Mouse (Mus musculus): ENCODE results near the gene T.
"Not testable (repeated sequence)": the region's sequence is repeated elsewhere in the genome, so short reads cannot be mapped to it uniquely, and the experiment has no call there.

T gene

DNA sequence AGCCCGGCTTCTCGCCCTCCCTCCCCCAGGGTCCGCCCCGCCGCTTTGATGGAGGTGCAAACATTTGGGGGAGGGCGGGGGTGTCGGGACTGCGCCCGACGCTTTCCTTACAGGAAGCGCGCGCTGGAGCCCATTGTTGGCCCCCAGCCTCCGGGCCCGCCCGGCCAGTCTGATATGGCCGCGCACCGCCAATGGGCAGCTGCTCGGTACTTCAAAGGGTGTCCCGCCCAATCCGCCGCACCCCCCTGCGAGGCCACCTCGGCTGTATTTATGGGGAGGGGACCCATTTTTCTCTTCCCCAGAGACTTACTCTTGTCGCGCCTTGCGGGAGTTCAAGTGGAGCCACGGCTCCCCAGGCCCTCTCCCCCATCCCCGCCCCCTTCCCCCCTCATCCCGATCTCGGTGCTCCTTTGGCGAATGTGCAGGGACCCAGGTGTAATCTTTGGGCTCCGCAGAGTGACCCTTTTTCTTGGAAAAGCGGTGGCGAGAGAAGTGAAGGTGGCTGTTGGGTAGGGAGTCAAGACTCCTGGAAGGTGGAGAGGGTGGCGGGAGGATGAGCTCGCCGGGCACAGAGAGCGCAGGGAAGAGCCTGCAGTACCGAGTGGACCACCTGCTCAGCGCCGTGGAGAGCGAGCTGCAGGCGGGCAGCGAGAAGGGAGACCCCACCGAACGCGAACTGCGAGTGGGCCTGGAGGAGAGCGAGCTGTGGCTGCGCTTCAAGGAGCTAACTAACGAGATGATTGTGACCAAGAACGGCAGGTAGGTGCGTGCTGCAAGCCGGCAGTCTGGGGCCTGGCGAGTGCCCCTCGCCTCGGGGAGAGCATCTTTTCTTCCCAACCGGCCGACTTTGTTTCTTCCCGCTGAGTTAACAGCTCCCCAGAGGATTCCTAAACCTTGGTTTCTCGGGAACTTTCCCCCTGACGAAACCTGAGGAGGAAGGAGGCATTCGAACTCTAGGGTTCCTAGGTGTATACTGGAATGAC is at the start of gene T:
T (plus strand) TSS at position 446 of the 983 bp plus-strand sequence.
- in situ Hi-C loops (cut with MseI, MboI) = no loop called here

DNA sequence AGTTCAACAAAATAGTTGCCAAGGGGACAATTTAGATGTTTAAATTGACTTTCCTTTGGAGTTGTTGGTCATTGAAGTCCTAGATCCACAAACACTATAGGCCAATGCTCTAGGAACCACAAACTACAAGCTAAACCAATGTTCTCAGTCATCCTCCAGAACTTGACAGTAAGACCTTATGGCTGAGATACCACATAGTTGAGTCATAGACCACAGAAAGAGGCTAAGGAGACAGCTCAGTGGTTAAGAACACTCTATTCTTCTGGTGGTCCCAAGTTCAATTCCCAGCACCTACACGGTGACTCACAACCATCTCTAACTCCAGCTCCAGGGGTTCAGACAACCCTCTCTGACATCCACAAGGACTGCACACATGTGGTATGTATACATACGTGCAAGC is 48.8 kb upstream of the T start:
- in situ Hi-C loops (cut with MseI, MboI) = loop anchor here in 1 of 2 experiments (5.0 kb wide), 1 partner anchor 37 kb away; no protein-coding TSS in a partner anchor

DNA sequence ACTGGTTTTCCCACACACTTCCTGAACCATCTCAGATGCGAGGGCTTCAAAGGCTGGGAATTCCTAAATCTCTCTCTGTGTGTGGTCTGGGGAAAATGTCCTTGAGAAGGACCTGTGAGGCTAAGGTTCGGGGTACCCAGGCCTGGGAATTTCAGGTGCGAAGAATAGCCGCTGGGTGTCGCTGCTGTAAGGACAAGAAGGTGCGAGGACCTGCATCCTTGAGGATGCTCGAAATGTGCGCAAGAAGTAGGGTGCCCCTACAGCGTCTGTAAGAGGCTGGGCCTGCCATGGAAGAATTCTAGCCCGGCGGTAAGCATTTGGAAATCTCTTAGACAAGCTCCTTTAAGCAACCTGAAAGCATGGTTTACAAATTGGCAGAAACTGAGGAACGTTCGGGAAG is 45.8 kb upstream of the T start:
- in situ Hi-C loops (cut with MseI, MboI) = loop anchor here in 1 of 2 experiments (5.0 kb wide), 1 partner anchor 34 kb away; no protein-coding TSS in a partner anchor

DNA sequence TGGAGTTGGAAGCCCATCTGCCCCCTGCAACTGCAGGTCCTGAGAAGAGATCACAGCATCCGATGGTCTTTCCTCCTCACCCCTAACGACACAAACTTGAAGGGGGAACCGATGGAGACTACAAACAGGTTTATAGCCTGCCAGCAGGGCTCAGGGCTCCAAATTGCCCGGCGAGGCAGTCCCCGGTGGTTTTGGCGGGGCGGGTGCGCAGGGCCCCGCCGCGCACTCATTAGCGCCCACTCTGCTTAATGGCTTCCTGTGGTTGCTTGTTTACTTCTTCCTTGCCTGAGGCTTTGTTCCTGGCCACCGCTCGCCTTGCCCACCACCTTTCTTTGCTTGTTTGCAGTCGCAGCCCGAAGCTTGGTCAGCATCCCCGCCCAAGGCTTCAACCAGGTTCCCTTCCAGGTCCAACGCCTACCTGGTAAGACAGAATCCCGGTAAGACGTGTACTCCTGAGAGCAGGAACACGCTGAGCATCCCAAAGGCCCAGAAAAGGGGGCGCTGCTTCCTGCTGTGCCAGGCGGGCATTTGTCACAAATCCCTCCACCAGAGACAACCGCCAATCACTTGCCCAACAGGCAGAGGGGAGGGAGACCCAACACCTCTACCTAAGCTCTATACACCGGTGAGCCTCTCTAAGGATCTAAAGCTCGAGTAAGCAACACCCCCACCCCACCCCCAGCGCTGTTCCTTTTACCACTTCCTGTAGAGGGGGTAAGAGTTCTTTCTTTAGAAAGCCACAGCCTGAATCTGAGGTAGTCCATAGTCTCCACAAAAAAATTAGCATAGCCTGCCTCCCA is 45.0 kb upstream of the T start:
- in situ Hi-C loops (cut with MseI, MboI) = loop anchor here in 1 of 2 experiments (5.0 kb wide), 1 partner anchor 33 kb away; no protein-coding TSS in a partner anchor

DNA sequence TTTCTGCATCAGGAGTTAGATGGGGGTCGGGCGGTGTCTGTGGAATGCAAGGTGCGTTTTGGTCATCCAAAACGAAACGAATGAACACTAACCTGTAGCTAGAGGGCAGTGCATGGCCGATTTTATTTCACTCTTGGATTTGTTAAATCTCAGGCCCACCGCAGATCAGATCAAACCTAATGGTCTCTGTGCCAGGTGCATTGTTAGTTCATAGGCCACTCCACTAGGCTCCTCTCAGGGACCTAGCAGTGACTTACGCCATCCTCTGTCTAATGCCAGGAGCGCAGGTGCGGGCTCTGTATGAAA is 44.5 kb upstream of the T start:
- in situ Hi-C loops (cut with MseI, MboI) = loop anchor here in 1 of 2 experiments (5.0 kb wide), 1 partner anchor 33 kb away; no protein-coding TSS in a partner anchor

DNA sequence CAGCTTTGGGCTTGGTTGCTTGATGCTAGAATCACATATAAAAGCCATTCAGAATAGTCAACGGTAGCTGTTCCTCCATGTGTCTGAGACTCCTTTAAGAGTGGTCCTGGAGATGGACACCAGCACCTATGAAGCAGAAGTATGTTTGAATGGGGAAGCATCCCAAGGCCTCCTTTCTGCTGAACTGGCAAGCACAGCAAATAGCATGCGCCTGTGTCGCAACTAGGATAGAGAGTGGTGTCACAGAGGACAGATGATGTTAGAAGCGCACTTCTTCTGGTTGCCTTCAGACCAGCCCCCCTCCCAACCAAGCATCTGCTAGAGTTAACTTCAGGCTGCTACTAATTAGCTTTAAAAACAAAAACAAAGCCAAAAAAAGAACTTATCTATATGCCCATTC is 43.7 kb upstream of the T start:
- in situ Hi-C loops (cut with MseI, MboI) = no loop called here

DNA sequence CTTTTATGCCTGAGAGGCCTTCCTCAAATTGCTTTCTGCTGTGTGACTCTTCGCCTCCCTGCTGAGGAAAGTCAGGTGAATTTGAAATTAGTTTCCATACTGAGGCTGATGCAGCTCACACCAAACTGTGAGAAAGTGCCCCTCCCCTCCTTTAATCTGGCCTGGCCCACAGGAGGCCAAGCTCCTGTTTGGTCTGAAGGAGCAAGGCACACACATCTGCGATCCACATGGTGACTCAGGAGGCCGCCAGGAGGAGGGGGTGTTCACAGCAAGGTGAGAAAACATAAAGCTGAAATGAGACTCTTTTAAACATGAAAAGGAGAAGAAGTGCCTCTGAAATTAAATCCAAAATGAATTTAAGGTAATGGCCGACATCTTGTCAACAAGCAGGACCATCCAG is 37.9 kb upstream of the T start:
- in situ Hi-C loops (cut with MseI, MboI) = no loop called here

DNA sequence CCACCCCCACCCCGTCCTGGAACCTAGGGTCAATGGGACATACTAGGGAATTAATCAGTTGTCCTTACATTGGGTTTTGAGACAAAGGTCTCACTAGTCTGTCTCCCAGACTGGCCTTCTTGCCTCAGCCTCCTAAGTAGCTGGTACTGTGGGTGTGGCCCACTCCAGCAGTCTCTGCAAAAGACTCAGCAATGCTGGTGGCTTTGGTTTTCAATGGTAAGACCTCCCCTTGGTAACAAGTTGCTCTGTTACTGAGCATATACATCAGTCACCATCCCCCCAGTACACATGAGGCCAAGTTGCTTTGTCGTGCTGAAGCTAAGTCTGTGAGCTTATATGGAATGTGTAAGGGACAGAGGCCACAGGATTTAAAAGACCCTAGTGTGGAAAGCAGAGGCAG is 36.3 kb upstream of the T start:
- in situ Hi-C loops (cut with MseI, MboI) = no loop called here

DNA sequence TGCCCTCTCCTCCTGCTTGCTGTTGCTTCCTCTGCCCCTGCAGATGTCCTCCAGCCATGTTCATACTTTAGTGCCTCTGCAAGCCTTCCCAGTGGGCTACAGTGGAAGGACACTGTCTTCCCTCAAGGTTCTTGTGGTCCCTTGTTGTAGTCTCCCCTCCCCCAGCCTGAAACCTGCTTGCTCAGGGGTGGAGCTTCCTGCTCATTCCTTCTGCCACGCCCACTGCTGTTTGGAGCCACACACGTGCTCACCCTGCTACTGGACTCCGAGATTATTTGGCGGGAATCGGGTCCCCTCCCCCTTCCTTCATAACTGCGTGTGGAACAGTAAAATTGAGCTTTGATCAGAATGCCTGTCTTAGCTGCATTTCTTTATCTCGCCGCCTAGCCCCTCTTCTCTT is 30.3 kb upstream of the T start:
- in situ Hi-C loops (cut with MseI, MboI) = not testable (repeated sequence)

DNA sequence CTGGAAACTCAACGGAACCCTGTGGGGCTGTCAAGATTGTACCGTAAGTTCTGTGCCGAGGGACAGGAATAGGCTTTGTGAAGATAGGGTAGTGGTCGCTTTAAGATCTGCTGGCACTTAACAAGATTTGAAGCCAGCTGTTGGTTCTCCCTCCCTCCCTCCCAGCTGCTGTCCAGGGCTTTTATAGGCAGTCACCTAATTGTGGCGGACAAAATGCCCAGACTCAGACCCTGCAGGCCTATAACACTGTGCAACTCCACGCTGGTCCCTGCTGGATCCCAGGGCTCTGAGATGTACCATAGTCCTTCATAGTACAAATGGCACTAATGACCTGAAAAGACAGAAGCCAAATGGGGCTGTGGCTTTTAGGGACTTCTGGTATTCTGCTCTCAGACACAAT is 27.9 kb upstream of the T start:
- in situ Hi-C loops (cut with MseI, MboI) = no loop called here

DNA sequence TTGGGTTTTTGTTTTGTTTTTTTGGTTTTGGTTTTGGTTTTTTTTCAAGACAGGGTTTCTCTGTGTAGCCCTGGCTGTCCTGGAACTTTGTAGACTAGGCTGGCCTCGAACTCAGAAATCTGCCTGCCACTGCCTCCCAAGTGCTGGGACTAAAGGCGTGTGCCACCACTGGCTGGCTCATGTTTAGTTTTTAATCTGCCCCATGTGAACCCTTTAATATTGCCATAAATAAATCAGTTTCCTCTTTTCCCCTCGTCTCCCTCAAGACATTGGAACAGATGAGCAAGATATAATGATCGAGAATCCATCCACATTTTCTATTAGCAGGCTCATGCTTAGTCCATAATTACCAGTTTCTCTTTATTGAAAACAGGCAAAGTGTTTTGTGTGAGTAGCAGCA is 26.2 kb upstream of the T start:
- in situ Hi-C loops (cut with MseI, MboI) = not testable (repeated sequence)

DNA sequence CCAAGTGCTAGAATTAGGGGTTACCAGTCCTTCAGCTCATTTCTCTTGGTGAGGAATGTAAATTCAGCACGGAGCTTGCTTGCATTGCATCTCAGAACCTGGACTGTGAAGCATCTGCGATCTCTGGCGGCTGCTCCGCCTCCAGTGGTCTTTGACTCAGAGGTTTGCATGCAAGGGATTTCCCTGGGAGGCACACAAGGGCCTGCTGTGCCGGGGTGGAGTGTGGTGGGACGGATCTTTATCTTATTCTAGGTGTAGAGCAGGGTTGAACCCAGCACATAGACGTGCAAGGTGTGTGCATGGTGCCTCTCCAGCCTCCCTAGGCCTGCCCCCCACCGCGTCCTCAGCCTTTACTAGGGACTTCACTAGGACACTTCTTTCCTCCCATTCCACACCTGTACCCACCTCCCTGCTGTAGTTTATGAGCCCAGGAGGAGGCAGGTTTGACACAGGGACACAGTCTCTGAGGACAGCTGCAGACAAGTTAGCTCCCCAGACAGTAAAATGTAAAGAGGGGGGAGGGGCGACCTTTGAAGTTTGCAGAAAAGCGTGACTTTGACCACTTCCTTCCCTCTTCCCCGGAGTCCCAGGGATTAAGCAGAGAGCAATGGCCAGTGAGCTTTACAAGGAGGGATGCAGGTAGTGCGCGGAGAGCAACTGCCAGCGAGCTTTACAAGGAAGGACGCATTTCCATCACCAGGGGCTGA is 25.5 kb upstream of the T start:
- in situ Hi-C loops (cut with MseI, MboI) = no loop called here

DNA sequence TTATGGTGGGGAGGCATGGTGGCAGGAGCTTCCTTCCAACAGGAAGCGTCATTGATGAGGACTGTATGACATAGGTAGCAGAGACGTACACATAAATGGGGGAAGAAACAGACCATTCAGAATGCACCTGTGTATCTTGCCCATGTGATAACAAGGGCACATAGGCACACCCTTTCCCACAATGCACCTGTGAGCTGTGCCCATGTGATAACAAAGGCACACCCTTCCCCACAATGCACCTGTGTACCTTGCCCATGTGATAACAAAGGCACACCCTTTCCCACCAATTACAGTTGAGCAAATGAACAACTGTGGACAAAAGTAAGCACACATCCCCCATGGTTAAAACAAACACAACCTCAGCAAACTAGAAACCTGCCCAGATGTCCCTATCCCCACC is 23.9 kb upstream of the T start:
- in situ Hi-C loops (cut with MseI, MboI) = no loop called here

DNA sequence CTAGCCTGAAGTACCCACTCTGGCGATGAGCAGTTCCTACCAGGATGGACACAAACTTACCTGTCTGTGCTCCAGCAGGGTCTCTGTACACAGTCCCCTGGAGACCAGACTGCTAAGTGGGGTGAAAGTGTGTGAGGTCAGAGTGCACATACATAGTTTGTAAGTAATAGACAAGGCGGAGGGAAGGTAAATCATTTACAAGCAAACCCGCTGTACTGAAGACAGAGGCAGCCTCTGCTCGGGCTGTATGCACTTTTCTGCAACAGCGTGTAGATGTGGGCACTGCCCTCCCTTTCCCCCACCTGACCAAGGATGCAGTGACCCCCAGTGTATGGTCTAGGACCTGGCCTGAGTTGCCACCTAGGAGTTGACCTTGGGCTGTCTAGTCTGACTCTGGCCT is 20.6 kb upstream of the T start:
- in situ Hi-C loops (cut with MseI, MboI) = no loop called here

DNA sequence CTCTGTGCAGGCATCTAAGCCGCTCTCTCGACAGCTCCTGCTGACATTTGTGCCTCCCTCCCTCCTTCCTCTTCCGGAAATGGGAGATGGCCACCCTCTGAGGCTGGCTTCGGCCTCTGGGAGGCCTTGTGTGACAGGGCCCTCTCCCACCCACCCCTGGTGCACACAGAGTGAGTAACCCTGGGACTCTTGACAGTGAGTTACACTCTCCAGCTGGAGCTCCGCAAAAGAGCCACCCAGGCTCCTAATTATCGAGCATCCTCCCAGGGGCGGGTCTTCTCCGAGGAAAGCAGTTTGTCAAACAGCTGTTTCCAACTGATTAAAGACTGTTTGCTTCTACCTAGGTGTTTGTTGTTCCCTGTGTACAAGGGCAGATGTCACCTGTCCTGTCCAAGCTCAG is 18.7 kb upstream of the T start:
- in situ Hi-C loops (cut with MseI, MboI) = no loop called here

DNA sequence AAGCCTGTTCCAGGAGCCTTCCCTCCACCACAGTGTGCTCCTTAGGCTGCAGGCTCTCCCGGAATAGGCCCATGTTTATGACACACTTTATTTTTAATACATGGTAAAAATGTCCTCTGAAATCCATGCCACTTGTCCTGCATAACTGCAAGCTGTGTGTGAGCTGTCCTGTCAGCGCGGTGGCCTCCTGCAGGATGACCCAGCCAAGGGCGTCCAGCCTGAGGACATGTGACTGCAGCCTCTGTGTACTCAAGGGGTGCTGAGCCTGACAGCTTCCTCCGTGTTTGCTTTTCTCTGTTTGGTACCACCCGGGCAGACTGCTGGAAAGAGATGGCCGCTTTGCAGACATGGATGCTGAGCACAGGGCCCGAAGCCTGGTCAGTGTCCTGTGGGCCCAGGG is 17.4 kb upstream of the T start:
- in situ Hi-C loops (cut with MseI, MboI) = no loop called here

DNA sequence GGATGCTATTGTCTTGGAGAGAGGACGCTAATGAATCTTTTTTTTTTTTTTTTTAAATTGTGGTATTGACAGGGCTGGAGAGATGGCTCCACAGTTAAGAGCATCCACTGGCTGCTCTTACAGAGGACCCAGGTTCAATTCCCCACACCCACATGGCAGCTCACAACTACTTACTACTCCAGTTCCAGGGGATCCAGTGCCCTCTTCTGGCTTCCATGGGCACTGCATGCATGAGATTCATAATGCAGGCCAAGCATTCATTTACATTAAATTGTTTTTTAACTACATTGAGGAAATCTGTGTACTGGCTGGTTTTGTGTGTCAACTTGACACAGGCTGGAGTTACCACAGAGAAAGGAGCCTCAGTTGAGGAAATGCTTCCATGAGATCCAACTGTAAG is 13.5 kb upstream of the T start:
- in situ Hi-C loops (cut with MseI, MboI) = loop anchor here in 1 of 2 experiments (5.0 kb wide), 1 partner anchor 33 kb away; no protein-coding TSS in a partner anchor

DNA sequence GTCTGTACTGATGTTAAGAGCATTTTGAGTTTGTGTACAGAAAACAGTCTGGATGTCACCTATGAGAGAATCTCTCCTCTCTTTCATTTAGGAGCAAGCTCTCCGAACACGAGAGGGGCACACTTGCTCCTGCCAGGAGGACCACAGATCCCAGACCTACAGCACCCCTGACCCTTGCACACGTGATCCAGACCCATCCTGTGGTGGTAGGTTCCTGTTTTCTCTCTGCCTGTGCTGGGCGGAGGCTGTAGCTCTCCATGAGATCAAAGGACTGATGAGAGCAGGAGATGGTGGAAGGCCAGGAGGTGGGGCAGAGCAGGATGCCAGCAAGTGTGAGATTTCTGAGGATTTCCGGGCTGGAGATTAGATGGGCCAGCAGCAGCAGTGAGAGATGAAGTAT is 12.7 kb upstream of the T start:
- in situ Hi-C loops (cut with MseI, MboI) = loop anchor here in 1 of 2 experiments (5.0 kb wide), 1 partner anchor 34 kb away; no protein-coding TSS in a partner anchor

DNA sequence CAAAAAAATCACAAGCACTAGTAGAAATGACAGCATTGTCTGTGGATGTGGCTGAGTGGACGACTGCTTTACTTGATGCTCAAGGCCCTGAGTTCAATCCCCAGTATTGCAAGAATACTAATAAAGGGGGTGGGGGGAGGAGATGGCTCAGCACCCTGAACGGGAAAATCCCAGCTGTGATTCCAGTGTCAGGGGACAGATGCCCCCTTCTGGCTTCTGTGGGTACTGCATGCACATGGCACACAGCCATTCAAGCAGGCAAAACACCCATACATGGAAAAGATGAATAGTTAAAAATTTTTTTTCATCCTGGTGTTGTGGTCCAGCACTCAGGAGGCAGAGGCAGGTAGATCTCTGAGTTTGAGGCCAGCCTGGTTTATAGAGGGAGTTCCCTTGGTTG is 10.9 kb upstream of the T start:
- in situ Hi-C loops (cut with MseI, MboI) = loop anchor here in 1 of 2 experiments (5.0 kb wide), 1 partner anchor 36 kb away; no protein-coding TSS in a partner anchor

DNA sequence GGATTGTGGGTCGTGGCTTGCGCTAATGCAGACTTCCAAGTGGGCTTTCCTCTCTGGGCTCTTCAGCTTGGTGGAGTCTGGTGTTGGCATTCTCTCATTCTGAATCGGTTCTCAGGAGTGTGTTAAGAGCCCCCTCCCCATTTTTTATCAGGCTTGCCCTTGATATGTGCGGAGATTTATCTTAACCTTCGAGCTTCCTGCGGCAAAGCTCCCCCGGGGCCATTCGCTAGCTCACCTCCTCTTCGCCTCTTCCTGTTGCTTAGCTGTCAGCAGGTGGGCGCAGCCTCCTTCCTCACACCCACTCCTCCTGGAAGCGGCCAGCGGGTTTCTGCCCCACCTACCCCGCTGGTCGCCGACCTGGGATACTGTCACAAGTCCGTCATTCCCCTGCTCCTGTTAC is 4.8 kb upstream of the T start:
- in situ Hi-C loops (cut with MseI, MboI) = no loop called here

DNA sequence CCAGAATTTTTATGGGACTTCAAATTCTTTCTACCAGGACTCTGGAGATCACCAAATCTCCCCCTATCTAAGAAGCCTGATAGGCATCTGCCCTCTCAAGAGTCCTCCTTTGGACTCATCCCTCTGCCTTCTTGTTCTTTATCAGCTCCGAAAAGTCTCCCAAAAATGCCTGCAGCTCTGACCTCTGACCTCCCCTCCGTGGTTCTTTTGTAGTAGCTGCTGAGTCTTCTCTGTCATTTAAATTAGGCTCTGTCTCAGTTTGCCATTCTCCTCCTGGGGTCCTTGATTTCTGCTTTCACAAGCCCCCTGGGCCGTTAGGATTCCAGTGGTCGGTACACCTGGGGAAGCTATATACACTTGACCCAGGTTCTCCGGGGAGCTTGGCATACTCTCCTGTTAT is 4.3 kb upstream of the T start:
- in situ Hi-C loops (cut with MseI, MboI) = no loop called here

Measured in mouse trophoblast stem cell (cell line).